Mouse (Mus musculus) heart, adult 18-20 months (tissue): ENCODE results near the gene Patz1. TPM values are rescaled to one million over a fixed set of nuclear protein-coding genes. Genes with fewer than 3 reads are reported as not detected.

Experiments
- DNase-seq, 2 experiments: peaks; one replicate each; pipeline ENCODE4 v3.0.0; 2021 to 2022; ENCODE audit warnings: mixed read lengths in 1 of 2
- total RNA-seq, 2 experiments: library from RNA; stranded (reverse); gene quantifications; 2 replicates each; pipeline ENCODE4 v1.2.3; 2021

Patz1 gene
- total RNA-seq, 2 experiments from 2014 or later = 19.4 to 23.1 TPM

DNA sequence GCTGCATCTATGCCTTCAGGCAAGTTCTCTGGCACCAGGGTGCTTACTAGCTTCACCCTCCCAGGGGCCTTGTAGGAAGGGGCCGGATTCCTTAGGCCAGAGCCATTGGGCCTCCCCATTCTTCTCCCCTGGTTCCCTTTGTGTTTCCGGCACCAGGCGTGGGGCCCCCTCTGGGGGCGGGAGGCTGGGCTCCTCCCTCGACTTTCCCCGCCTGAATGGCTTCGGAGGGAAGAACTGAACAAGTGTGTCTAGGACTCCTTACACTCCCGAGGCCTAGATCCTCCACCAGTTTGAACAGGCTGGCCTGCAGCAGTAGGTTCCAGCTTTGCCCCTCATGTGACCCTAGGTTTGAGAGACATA, 3.4 kb downstream of the Patz1 start:
- DNase-seq = peak; percentile 61 to 66

DNA sequence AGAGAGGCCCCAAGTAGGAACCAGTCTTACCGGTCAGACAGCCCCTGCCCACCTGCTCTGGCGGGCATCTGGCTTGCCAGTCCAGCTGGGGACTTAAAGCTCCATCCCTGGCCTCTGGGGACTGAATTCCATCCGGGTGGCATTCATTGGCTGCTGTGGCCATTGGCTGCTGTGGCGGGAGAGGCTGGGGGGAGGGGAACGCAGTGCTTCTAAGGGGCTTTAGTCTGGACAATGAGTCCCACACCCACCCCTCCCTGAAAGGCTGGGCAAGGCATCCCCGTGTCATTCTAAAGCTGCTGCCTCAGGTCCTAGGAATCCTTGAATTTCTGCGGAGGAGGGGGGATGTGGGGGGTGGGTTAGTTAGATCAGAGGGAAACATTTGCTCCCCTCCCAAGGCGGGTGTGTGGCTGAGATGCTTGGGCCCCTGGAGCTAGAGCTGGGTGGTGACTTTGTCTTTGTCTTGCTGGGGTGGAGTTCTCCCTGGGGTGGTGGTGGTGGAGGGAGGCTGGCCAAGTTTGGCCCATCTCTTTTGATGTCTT, 4.1 kb downstream of the Patz1 start:
- peak in 1 of 2 experiments; percentile 27 for DNase-seq

DNA sequence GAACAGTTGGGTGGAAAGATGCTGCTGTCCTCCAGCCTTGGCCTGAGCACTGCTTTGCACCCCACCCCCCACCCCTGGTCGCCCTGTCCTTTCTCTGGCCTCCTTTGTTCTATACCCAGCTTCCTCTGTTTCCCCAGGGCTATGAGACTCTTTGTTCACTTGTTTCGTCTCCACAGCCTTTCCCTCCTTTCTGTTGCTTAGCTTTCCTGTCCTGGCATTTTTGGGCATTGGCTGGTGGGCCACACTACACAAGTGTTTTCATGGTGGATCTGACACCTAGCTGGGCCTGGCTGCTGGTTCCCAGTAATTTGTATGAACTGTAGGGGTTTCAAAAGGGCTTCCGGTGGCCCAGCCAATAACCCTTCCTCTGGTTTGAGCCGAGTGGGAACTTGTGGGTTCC, 4.7 kb downstream of the Patz1 start:
- DNase-seq = no peak

DNA sequence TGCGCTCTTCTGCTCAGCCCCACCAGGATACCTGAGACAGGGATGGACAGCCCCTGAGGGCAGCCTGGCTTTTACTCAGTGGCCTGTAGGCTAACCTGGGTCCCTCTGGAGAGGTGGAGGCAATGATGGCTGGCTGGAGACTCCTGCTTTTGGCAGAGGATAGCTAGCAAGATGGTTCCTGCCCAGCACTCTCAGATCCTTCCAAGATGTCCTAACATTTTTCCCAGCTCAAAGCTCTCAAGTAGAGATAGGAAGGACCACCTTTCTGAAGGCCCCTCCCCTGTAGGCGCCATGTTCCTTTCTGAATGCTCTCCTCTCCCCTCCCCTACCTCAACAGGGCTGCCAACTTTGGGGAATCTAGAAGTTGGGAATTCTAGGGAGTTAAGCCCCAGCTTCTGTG, 6.0 kb downstream of the Patz1 start:
- DNase-seq = no peak

DNA sequence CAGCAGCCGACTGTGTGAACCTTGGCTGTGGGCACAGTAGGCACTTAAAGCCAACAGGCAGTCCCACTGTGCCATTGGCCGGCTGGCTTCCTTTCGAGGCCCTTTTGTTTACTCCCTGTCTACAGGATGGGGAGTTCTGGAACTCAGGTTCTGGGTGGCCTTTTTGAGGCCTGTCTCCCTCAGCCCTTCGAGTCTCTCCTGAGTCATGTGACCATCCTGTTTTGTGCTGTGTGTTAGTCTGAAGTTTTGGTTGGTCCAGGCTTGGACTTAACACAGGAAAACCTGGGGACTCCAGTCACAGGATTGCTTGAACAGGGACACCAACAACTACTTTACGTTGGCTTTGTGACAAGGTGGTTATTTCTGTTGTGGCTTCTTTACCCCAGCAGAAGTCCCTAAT, 7.4 kb downstream of the Patz1 start:
- no peak for DNase-seq

DNA sequence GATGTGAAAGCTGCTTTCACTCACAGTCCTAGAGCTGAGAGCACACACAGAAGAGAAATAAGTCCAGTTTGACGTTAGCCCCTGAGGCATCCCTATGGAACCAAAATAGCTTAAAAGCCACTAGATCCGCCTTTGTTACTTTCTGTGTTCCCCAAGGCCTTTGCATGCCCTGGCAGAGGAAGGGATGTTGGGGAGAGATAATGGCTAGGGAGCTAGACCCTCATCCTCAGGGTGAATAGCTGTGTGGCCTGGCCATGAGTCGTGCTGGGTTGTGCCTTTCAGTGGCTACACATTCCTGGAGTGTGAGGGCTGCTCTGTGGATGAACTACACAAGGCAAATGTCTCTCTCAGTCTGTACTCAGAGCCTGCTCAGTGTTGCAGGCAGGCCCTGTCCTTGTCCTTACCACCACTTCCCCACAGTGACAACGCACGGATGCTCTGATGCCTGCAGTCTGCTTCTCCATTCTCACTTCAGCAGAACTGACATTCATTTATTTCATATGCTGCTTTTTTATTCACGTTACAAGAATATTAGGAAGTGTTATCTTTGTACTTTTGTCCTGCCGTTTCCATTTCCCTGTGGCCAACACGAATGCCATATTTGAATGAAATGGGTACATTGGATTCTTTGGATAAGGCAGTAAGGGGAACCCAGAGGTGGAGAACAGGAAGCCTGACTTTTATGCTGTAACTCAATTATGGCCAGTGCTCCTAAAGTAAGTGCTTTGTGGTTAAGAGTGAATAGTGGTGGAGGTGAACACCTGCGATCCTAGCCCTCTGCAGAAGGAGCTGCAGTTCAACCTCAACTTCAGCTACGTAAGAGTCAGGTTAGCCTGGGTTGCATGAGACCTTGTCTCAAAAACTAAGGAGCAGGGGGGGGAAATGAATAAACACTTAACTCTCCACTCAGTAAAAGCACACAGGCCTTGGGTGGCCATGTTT, 9.5 kb downstream of the Patz1 start:
- DNase-seq = no peak

DNA sequence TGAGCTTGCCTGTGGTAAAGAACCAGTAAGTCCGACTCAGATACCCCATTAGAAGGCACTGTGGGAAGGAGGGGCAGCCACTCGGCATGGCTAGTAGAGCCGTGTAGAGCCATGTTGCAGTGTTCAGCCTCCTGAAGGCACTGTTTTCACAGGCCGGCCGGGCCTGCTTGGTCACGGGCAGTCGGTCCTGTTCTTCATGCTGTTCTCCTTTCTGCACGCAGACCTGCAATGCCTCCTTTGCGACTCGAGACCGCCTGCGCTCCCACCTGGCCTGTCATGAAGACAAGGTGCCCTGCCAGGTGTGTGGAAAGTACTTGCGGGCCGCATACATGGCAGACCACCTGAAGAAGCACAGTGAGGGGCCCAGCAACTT, 10.1 kb downstream of the Patz1 start:
- no peak for DNase-seq

DNA sequence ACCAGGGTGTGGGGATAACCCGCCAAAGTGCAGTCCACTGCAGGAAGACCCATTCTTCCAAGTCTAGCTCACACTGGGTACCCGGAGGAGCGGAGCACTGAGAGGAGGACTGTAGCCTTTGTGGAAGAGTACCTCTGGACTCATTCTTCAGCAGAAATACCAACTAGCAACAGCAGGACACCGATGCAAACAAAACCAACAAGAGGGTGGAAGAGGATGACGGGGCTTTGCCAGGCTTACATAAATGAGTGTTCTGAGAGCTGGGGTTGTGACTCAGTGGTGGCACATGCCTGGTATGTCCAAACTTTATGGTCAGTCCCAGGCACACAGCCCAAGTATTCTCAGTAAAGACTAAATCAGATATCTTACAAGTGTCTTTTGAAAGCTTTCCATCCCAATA, 12.4 kb downstream of the Patz1 start:
- DNase-seq = no peak

DNA sequence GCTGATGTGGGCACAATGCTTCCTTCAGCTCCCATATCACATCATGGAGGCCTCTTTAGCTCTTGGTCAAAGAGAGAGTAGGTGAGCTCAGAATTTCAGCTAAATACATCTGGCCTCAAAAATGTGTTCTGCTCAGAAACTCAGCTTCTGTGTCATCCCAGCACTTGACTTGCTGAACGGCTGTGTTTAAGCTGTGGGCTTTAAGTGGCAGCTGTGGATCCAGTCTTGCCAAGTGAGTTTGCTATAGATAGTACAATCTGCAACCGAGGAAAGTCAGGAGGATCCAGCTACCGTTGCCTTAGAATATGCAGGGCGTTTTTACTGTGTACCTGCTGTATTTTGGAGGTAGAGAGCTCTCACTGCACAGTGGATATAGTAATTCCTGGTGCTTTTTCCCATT, 13.7 kb downstream of the Patz1 start:
- no peak for DNase-seq

DNA sequence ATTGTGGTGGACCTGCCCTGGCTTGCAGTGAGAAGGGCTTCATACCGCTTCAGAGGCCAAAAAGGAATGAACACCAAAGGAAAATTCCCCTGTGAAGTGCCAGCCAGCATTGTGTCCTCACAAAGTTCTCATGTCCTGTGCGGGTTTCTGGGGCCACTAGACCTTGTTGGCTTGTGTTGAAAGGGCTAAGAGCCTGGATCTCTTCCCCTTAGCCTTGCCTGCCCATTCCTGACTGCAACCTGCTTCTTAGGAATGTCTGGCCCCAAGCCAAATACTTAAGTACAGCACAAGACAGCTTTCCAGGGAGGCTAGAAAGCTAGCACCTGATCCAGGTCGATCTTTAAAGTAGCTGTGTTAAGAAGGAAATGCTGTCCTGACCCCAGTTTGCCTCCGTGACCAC, 14.1 kb downstream of the Patz1 start:
- peak in 1 of 2 experiments; percentile 25 for DNase-seq

DNA sequence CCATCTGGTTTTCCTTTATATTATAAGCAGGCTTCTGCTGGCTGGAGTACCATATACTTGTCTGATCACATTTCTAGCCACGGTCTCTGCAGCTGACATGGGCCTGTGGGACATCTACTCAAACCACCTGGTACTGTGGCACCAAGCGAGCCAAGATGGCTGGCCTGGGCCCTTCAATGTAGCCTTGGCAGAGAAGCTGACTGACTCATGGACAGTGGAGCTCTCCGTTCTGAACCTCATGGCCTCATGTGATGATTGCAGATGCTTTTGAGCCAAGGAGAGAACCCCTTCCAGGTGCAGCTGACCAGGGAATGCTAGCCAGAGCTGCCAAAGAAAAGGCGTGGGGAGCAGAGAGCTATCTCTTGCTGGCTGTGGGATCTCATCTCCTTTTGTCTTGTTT, 17.1 kb downstream of the Patz1 start:
- DNase-seq = peak in 1 of 2 experiments; percentile 16

DNA sequence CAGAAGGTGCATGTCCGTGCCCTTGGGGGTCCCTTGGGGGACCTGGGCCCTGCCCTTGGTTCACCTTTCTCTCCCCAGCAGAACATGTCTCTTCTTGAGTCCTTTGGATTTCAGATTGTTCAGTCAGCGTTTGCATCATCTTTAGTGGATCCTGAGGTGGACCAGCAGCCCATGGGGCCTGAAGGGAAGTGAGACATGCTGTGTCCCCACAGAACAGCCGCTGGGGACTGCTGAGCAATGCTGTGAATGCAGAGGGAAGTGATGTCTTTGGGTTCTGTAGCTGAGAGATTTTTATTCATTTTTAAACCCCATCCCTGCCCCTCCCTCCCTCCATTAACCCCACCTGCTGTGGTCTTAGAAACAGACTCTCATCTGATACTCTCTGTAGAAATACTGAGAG, 19.2 kb downstream of the Patz1 start:
- DNase-seq = no peak

DNA sequence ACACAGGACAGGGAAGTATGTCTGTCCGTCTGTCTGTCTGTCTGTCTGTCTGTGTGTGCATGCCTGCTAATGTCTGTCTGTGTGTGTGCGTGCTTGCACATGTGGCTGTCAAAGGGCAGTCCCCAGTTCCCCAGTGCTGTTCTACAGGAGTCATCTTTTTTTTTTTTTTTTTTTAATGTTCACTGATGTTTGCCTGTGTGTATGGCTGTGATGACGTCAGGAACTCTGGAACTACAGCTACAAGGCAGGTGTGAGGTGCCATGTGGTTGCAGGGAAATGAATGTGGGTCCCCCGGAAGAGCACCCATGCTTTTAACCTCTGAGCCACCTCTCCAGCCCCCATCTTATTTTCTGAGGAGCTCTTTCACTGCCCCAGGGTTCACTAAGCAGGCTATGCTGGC, 21.2 kb downstream of the Patz1 start:
- no peak for DNase-seq

DNA sequence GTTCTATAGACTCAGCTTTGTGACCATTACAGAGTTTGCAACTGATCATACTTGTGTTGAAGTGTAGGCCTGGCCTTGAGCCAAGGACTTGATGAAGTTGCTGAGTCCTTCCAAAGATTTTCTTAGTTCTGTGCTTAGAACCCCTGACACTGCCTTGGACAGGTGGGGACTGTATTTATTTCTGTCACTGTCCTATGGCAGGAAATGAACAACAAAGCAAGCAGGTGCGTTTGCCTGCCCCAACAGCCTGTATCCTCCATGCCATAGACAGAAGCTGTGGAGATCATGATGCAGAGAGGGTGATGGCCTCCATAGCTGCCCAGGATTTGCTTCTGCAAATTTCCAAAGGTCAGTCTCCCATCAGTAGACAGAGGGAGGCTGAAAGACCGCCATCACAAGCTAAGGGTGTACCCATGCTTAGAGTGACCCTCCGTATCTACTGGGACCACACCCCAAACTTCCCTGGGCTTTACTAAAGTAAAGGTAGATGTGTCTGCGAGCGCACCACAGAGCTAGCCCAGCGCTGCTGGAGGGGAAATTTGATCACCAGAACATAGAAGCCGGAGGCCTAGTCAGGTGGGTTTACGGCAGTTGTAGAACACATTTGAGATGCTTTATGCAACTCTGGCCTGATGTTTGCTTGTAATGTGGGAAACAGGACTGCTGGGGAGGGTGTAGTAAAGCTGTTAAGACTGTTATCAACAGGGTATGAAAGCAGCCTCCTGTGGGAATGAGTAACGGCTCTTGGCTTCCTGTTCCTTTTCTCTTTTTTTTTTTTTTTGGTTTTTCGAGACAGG, 22.3 kb downstream of the Patz1 start:
- DNase-seq = no peak

DNA sequence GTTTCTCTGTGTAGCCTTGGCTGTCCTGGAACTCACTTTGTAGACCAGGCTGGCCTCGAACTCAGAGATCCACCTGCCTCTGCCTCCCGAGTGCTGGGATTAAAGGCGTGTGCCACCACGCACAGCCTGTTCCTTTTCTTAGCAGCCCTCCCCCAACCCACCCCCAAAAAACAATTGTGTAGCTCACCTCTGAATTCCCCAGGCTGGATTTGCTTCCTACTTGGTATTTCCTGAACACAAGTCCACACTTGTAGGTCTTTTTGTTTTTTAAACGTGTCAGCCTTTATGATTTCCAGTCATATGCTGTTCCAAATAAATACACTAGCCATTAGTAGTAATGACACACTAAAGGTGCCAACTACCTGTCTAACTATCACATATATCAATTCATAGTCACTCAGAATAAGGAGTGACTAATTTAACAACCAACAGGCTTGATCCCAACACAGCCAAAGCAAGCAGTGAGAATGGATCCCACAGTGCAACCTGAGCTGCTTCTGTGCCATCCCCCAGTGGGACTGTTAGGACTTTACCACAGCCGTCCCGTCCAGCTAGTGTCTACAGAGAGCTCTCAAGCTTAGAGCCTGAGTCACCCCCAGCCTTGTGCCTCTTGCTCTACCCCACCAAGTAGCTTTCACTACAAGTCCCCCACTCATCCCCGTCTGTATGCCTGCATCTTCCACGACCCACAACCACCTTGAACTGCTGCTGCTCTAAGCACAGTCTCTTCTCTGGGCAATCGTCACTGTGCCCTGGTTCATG, 23.1 kb downstream of the Patz1 start:
- no peak for DNase-seq

DNA sequence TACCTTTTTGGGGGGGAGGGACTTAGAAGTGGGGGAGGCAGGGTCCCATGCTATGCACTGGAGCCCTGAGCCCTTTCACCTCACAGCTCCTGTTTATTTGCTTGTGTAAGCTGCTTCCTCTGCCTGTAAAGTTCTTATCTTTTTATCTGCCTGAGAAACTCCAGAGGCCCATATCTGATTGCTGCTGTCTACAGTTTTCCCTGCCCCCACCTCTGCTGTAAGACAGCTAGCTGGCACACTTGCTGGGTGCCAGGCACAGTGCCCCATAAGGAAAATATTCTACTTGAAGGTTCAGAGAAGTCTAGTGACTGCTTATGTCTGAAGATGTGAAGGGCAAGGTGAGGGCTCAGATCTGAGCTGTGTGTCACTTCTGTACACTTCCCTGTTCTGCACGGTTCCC, 24.6 kb downstream of the Patz1 start:
- no peak for DNase-seq

DNA sequence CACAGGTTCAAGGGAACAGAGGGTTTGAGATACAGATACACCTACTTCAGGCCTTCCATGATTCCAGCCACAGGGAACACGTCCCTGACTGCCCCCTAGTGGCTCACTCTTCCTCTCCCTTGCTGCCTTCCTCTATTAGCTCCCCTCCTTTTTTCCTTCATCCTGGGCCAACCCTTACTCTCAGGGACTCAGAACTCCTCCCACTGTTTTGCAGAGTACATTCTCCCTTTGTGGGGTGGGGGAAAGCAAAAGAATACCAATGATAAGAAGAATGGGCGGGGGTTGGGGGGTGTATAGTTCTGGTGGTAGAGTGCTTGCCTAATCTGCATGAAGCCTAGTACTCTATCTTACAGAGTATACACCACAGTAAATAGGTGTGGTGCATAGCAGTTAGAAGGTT, 25.5 kb downstream of the Patz1 start:
- DNase-seq = peak in 1 of 2 experiments; percentile 78

DNA sequence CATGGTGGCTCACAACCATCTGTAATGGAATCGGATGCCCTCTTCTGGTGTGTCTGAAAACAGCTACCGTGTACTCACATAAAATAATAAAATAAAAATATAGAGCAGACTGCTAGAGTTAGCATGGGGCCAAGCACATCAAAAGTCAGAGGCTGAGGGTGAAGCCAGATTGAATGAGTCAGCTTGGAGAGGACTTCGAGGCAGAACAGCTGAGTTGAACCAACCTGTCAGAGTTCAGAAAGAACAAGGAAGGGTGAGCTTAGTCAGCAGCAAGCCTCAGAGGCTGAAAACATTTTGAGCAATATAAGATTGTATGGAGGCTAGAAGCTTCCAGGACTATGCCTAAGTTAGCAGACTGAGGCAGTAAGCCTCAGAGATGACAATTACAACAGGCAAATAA, 29.6 kb downstream of the Patz1 start:
- no peak for DNase-seq

DNA sequence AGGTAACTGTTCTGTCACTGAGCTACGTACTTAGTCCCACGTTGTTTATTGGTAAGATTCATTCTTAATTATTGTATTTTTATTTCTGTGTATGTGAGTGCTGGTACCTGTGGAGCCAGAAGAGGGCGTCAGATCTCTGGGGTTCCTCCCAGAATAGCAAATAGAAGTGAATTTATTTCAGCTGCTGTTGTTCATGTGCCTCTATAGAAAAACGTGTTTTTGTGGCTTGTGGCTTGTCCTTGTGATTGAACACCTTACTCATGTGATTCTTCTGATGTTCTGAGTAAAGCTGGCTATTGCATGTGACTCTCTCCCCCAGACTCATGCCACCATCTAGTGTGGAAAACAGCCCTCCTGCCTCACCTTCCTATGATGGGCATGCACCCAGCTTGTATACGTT, 39.6 kb downstream of the Patz1 start:
- peak in 1 of 2 experiments; percentile 2 for DNase-seq

DNA sequence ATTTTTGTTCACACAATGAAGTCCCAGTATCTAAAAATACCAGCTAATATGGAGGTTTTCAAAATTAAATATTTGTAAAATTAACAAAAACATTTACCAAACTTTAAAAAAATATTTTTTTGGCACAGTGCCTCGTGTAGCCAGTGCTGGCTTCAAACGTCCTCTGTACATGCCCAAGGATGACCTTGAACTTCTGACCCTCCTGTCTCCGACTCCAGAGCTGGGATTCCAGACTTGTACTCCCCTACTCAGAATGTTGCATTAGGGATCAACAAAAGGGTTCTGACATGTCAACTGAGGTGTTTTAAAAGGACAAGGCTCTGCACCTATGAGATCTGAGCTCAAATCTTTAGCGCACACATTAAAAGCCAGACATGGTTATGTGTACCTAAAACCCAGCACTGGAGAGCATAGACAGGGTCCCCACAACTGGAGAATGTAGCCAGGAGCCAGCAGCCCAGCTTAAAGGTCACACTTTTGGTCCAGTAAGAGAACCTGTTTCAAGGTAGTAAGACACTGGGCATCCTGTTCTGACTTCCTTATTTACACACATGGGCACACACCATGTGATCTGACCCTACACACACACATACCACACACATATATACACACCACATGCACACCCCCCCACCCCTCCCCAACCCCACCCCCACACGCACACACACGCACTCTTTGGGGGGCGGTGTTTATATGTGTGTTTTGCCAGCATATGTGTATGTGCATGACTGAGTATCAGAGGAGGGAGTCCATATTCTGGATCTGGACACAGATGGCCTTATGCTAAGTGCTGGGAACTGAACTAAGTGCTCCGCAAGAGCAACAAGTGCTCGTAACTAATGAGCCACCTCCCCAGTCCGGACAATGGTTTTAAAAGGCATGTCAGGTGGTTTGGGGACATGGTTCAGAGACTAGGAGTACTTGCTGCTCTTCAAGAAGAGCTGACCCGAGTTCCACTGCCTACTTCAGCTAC, 40.4 kb downstream of the Patz1 start:
- peak in 1 of 2 experiments; percentile 33 for DNase-seq

DNA sequence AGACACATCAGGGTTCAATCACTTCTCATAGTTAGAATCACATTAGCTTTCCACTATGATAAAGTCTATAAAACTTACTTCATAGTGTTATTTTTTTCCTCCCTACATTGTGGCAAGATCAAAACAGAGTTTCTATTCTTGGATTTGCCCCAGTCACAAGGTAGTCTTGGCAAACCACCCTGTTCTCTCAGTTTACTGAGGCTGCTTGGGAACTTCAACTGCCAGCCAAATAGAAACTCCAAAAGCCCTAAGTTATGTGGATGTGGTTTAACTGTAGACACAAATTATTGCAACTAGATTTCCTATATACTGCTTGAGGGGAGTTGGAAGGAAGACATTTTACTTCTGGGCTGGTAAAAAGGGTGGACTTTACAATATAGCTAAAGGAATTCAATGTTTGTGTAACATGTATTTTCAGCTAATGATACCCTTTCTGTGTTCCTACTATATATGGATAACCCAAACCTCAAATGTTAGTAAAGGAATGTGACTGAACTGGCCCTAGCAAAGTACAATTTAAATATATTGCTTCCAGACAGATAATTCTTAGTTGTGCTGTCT, 41.3 kb downstream of the Patz1 start, which contains the start of gene Pik3ip1:
Gene Pik3ip1, plus strand, starts transcription at position 511 of the 561 bp plus-strand sequence.
- peak; percentile 71 to 74 for DNase-seq
